Mouse (Mus musculus): ENCODE results near the gene Lrrc58. TPM values are rescaled to one million over a fixed set of nuclear protein-coding genes. Genes with fewer than 3 reads are reported as not detected.

The Lrrc58 gene
- polyA plus RNA-seq, 1 experiment: 4.8 TPM

DNA sequence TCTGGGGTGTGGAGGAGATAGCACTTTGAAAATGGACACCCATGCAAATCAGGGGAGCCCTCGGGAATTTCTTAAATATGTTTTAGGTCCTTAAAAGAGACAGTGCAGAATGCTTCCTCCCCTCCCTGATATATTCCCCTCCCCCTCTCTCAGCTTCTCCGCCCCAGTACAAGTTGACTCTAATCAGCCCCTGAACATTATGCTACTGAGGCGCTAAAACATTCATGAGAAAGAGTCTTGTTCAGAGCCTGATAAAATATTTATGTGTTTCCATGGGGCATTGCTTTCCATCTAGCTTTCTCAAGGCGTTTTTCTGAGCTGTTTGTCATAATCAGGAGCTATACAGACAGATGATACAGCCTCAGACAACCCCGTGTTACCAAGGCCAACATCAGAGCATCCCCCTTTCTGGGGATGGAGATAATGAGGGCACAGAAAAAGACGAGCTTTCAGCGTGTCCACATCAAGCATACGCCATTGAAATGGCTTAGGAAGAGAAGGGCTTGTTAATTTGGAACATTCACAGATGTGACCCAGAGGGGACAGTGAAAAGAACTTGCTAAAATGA, 52.7 kb downstream of the Lrrc58 start:
- no peak overlapping the region for H3K4me3 ChIP-seq (ENCODE audit: extremely low read depth, insufficient read depth, insufficient read length)
- DNase-seq (ENCODE audit: low read depth in 1 of 2, low spot score in 2 of 2): no peak
- peaks cover 4% of the 10 kb centered on the region; the same call in 1 of the 2 replicates for H3K4me1 ChIP-seq (ENCODE audit: control insufficient read depth, insufficient read depth, insufficient read length)
- 77% methylated on average over 8 of the region's 8 CpGs for WGBS
- H3K27ac ChIP-seq (ENCODE audit: insufficient read depth, low read length): no peak overlapping the region
- no peak for TF ChIP-seq CTCF (IDR thresholded peaks at IDR 0.05; ENCODE audit: extremely low read depth, insufficient read depth, insufficient read length, insufficient replicate concordance)
- TF ChIP-seq POLR2A (IDR thresholded peaks at IDR 0.05; ENCODE audit: low read depth, low read length): no peak
- peaks cover 4% of the 10 kb centered on the region; the same call in 1 of the 2 replicates for H3K27me3 ChIP-seq (ENCODE audit: control insufficient read depth, insufficient read depth, low read length)
- H3K36me3 ChIP-seq (ENCODE audit: control insufficient read depth, insufficient read depth, low read length): no peaks in the 10 kb centered on the region

DNA sequence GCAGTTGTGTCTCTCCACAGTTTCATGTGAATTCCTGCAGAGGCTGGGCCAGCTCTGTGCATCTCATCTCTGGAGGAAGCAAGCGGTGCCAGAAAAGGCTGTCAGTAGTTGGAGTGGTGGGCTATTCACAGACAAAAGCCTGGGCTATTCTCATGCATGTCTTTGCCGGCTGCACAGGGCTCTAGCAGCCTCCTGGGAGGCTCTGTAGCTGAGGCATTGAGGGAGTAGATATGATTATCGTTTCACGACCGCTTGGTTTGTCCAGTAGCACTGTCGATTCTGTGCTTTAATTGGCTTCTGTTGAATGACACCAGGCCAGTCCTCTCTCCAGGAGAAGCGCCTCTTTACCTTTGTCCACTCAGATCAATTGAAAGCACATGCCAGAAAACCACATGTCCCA, 57.9 kb downstream of the Lrrc58 start:
- no peaks in the 10 kb centered on the region for H3K27me3 ChIP-seq (ENCODE audit: control insufficient read depth, insufficient read depth, low read length)
- no peak for DNase-seq (ENCODE audit: low read depth in 1 of 2, low spot score in 2 of 2)
- H3K4me3 ChIP-seq (ENCODE audit: extremely low read depth, insufficient read depth, insufficient read length): no peak overlapping the region
- H3K36me3 ChIP-seq (ENCODE audit: control insufficient read depth, insufficient read depth, low read length): no peaks in the 10 kb centered on the region
- no peak for TF ChIP-seq POLR2A (IDR thresholded peaks at IDR 0.05; ENCODE audit: low read depth, low read length)
- no peak for TF ChIP-seq CTCF (IDR thresholded peaks at IDR 0.05; ENCODE audit: extremely low read depth, insufficient read depth, insufficient read length, insufficient replicate concordance)
- 86% methylated on average over 7 of the region's 7 CpGs for WGBS
- no peak overlapping the region for H3K27ac ChIP-seq (ENCODE audit: insufficient read depth, low read length)
- H3K4me1 ChIP-seq (ENCODE audit: control insufficient read depth, insufficient read depth, insufficient read length): no peaks in the 10 kb centered on the region

DNA sequence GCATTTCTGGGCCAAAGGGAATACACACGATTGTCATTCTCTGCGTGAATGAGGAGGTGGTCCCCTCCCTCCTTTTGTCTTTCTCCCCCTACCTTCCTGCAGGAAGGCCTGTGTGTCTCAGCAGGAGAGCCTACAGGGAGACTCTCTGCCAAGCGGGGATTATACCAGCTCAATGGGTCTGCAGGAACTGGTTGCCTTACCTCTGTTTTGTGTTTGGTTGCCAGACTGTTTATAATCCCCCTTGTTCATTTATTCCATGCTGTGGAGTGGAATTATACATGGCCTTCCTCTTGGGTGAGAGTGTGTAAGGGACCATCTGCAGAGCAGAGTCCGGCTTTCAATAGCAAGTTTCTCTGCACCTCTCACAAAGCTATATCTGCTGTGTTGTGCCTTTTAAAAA, 58.9 kb downstream of the Lrrc58 start:
- Histone ChIP-seq H3K4me3 (ENCODE audit: extremely low read depth, insufficient read depth, insufficient read length) (no peak overlapping the region), H3K4me1 (ENCODE audit: control insufficient read depth, insufficient read depth, insufficient read length) (no peaks in the 10 kb centered on the region), H3K27me3 (ENCODE audit: control insufficient read depth, insufficient read depth, low read length) (no peaks in the 10 kb centered on the region), H3K27ac (ENCODE audit: insufficient read depth, low read length) (no peak overlapping the region), H3K36me3 (ENCODE audit: control insufficient read depth, insufficient read depth, low read length) (no peaks in the 10 kb centered on the region)
- 74% methylated on average over 4 of the region's 4 CpGs for WGBS
- TF ChIP-seq POLR2A (IDR thresholded peaks at IDR 0.05; ENCODE audit: low read depth, low read length) (no peak), CTCF (IDR thresholded peaks at IDR 0.05; ENCODE audit: extremely low read depth, insufficient read depth, insufficient read length, insufficient replicate concordance) (no peak)
- DNase-seq (ENCODE audit: low read depth in 1 of 2, low spot score in 2 of 2): no peak

DNA sequence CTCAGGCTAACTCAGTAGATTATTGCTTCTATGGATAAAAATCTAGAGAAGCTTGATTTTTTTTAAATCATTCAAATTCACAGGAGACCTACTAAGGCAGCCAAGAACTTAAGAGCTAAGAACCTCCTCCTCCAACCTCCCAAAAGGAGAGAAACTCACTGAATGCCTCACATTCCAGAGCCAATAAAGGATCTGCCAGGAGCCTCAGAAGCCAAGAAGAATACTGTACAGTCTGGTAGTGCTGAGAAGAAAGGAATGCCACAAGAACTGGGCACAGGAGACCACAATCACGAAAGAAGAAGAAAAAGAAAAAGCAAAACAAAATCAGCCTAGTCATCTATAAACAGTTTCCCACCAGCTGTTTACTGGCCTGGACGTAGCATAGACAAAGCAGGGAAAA, 60.8 kb downstream of the Lrrc58 start:
- no peak for DNase-seq (ENCODE audit: low read depth in 1 of 2, low spot score in 2 of 2)
- Histone ChIP-seq H3K4me3 (ENCODE audit: extremely low read depth, insufficient read depth, insufficient read length) (no peak overlapping the region), H3K36me3 (ENCODE audit: control insufficient read depth, insufficient read depth, low read length) (no peaks in the 10 kb centered on the region), H3K27ac (ENCODE audit: insufficient read depth, low read length) (no peak overlapping the region), H3K4me1 (ENCODE audit: control insufficient read depth, insufficient read depth, insufficient read length) (0 out of 2 replicates have a peak, but pooled peaks cover 2% of the 10 kb centered on the region), H3K27me3 (ENCODE audit: control insufficient read depth, insufficient read depth, low read length) (no peaks in the 10 kb centered on the region)
- whole genome bisulfite sequencing: 59% methylated on average over 2 of the region's 2 CpGs
- TF ChIP-seq CTCF (IDR thresholded peaks at IDR 0.05; ENCODE audit: extremely low read depth, insufficient read depth, insufficient read length, insufficient replicate concordance): no peak
- TF ChIP-seq POLR2A (IDR thresholded peaks at IDR 0.05; ENCODE audit: low read depth, low read length): no peak

DNA sequence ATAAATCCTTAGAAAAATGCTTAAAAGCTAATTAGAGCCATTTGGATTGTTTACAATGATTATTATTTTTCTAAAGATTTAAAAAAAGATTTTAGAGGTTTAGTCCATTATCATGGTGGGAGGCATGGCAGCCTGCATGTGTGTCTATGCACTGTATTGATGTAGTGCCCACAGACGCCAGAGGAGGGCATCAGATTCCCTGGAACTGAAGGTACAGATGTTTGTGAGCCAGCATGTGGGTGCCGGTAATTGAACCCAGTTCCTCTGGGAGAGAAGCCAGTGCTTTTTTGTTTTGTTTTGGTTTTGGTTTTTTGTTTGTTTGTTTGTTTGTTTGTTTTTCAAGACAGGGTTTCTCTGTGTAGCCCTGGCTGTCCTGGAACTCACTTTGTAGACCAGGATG, 61.4 kb downstream of the Lrrc58 start:
- Histone ChIP-seq H3K36me3 (ENCODE audit: control insufficient read depth, insufficient read depth, low read length) (no peaks in the 10 kb centered on the region), H3K27me3 (ENCODE audit: control insufficient read depth, insufficient read depth, low read length) (no peaks in the 10 kb centered on the region), H3K4me3 (ENCODE audit: extremely low read depth, insufficient read depth, insufficient read length) (no peak overlapping the region), H3K27ac (ENCODE audit: insufficient read depth, low read length) (no peak overlapping the region), H3K4me1 (ENCODE audit: control insufficient read depth, insufficient read depth, insufficient read length) (0 out of 2 replicates have a peak, but pooled peaks cover 2% of the 10 kb centered on the region)
- DNase-seq (ENCODE audit: low read depth in 1 of 2, low spot score in 2 of 2): no peak
- 86% methylated on average over 2 of the region's 2 CpGs for WGBS
- TF ChIP-seq POLR2A (IDR thresholded peaks at IDR 0.05; ENCODE audit: low read depth, low read length) (no peak), CTCF (IDR thresholded peaks at IDR 0.05; ENCODE audit: extremely low read depth, insufficient read depth, insufficient read length, insufficient replicate concordance) (no peak)

DNA sequence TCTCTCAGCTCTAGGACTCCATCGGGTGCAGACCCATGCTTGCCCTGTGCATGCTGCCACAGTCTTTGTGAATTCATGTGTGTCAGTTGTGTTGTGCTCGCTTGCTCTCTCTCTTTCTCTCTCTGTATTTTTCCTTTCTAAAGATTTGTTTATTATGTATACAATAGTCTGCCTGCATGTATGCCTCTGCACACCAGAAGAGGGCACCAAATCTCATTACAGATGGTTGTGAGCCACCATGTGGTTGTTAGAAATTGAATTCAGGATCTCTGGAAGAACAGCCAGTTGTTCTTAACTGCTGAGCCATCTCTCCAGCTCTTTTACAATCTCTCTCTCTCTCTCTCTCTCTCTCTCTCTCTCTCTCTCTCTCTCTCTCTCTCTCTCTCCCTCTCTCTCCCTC, 66.7 kb downstream of the Lrrc58 start:
- H3K27me3 ChIP-seq (ENCODE audit: control insufficient read depth, insufficient read depth, low read length): no peaks in the 10 kb centered on the region
- 0 out of 2 replicates have a peak, but pooled peaks cover 2% of the 10 kb centered on the region for H3K4me1 ChIP-seq (ENCODE audit: control insufficient read depth, insufficient read depth, insufficient read length)
- TF ChIP-seq POLR2A (IDR thresholded peaks at IDR 0.05; ENCODE audit: low read depth, low read length) (no peak), CTCF (IDR thresholded peaks at IDR 0.05; ENCODE audit: extremely low read depth, insufficient read depth, insufficient read length, insufficient replicate concordance) (no peak)
- no peak overlapping the region for H3K27ac ChIP-seq (ENCODE audit: insufficient read depth, low read length)
- H3K4me3 ChIP-seq (ENCODE audit: extremely low read depth, insufficient read depth, insufficient read length): no peak overlapping the region
- DNase-seq (ENCODE audit: low read depth in 1 of 2, low spot score in 2 of 2): no peak
- no peaks in the 10 kb centered on the region for H3K36me3 ChIP-seq (ENCODE audit: control insufficient read depth, insufficient read depth, low read length)
- WGBS: 82% methylated on average over 2 of the region's 2 CpGs

DNA sequence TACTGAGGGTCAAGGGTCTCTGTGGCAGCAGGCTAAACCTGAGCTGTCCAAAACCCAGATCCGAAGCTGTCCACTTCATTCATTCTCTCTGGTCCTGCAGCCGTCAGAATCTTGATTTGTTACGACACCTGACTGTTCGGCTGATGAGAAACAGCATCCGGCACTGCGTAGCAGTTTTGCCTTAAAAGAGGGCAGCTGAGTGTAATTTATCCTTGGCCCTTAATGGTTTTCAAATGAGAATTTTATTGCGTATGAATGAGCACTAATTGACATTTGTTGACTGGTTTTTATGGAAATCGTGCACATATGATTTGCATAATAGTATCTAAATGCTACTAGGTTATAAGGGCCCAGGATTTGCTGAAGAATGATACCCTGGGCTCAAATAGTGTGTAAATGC, 69.1 kb downstream of the Lrrc58 start:
- Histone ChIP-seq H3K36me3 (ENCODE audit: control insufficient read depth, insufficient read depth, low read length) (no peaks in the 10 kb centered on the region), H3K4me1 (ENCODE audit: control insufficient read depth, insufficient read depth, insufficient read length) (0 out of 2 replicates have a peak, but pooled peaks cover 2% of the 10 kb centered on the region), H3K27ac (ENCODE audit: insufficient read depth, low read length) (no peak overlapping the region), H3K4me3 (ENCODE audit: extremely low read depth, insufficient read depth, insufficient read length) (no peak overlapping the region), H3K27me3 (ENCODE audit: control insufficient read depth, insufficient read depth, low read length) (no peaks in the 10 kb centered on the region)
- 89% methylated on average over 8 of the region's 8 CpGs for WGBS
- DNase-seq (ENCODE audit: low read depth in 1 of 2, low spot score in 2 of 2): no peak
- TF ChIP-seq POLR2A (IDR thresholded peaks at IDR 0.05; ENCODE audit: low read depth, low read length) (no peak), CTCF (IDR thresholded peaks at IDR 0.05; ENCODE audit: extremely low read depth, insufficient read depth, insufficient read length, insufficient replicate concordance) (no peak)

Other genes with a start within 250 kb of the Lrrc58 start
- 16.0 and 33.0 TPM in 2 replicates for gene Ndufb4, start 213.9 kb upstream of the Lrrc58 start, polyA plus RNA-seq (2012; rRNA removed)
- gene Fstl1, start 91.5 kb upstream of the Lrrc58 start, polyA plus RNA-seq (2012; rRNA removed): 10.3 and 11.5 TPM in 2 replicates
- not detected in 2 replicates for gene Gm36028, start 7.2 kb upstream of the Lrrc58 start, polyA plus RNA-seq (2012; rRNA removed)
- 0.69 and 0.70 TPM in 2 replicates for gene Gpr156, start 48.1 kb downstream of the Lrrc58 start, polyA plus RNA-seq (2012; rRNA removed)
- gene Gsk3b, start 220.6 kb downstream of the Lrrc58 start, polyA plus RNA-seq (2012; rRNA removed): 7.3 and 9.7 TPM in 2 replicates

All from spleen, adult 2 months (tissue).